Mouse (Mus musculus) cerebellum, adult 2 months (tissue): ENCODE measurements around the gene Ung.

Experiments used
- CTCF ChIP-seq: fragments of 200-500 bp; IDR thresholded peaks from 2 replicates; pipeline ENCODE4 v1.5.1; 2011; ENCODE audit warnings: low read depth, mild to moderate bottlenecking, control low read depth, low read length, moderate library complexity, borderline replicate concordance; ENCODE audit not compliant: insufficient read depth
- POLR2A ChIP-seq: fragments of 200-500 bp; IDR thresholded peaks from 2 replicates; pipeline ENCODE4 v1.6.1; 2011; ENCODE audit warnings: low read length, control low read depth, borderline replicate concordance; ENCODE audit not compliant: insufficient read depth

- TF ChIP-seq POLR2A = no peak
- no peak for TF ChIP-seq CTCF
Measured at GRCm38 (mm10) chr5:114155168-114155933, 25.2 kb downstream of the Ung start.
